Mouse (Mus musculus) layer of hippocampus, postnatal 10 days (tissue): Measurements from ENCODE around the gene Zbtb33. TPM values are rescaled to one million over a fixed set of nuclear protein-coding genes. Genes with fewer than 3 reads are reported as not detected.

ENCODE experiments used
- microRNA-seq, 2 experiments: library from miRNA; unstranded; fragments of <30 nt; microRNA quantifications; one replicate each; pipeline ENCODE4 v1.2.0; 2021
- total RNA-seq, 2 experiments: library from RNA; stranded (reverse); gene quantifications; 2 replicates each; pipeline ENCODE4 v1.2.3; 2021

Gene Zbtb33
- total RNA-seq, 2 experiments from 2014 or later = 22.4 to 23.5 TPM

Small RNA genes within 50 kb of the gene (microRNA-seq; reads per million reads assigned to microRNA genes)
- gene Mir3110 = 0 reads per million in 2 experiments

Other genes with a start within 250 kb of the Zbtb33 start
- not detected for gene Btg1-ps1, start 171.0 kb upstream of the Zbtb33 start, total RNA-seq
- not detected for gene Btg1-ps2, start 146.7 kb upstream of the Zbtb33 start, total RNA-seq
- gene Rhox10, start 123.3 kb upstream of the Zbtb33 start, total RNA-seq = not detected
- not detected for gene Rhox11, start 104.7 kb upstream of the Zbtb33 start, total RNA-seq
- gene Rhox12, start 78.9 kb upstream of the Zbtb33 start, total RNA-seq = not detected
- gene Rhox13, start 68.6 kb upstream of the Zbtb33 start, total RNA-seq = not detected
- 10 to 100 TPM; 12.8 to 19.6 TPM for gene Tmem255a, start 62.6 kb downstream of the Zbtb33 start, total RNA-seq
- gene Atp1b4, start 126.4 kb downstream of the Zbtb33 start, total RNA-seq = not detected